Mouse (Mus musculus) A20 (cell line): ENCODE results near the gene Arhgap25.

Experiments used
- DNase-seq: peaks from one replicate; pipeline ENCODE4 v3.0.0-alpha.2; 2011; ENCODE audit warnings: low read depth, low spot score

Gene Arhgap25

GRCm38 (mm10) chr6:87451016-87451415 is 82.0 kb downstream of the Arhgap25 start:
- DNase-seq: peak; percentile 46

DNA sequence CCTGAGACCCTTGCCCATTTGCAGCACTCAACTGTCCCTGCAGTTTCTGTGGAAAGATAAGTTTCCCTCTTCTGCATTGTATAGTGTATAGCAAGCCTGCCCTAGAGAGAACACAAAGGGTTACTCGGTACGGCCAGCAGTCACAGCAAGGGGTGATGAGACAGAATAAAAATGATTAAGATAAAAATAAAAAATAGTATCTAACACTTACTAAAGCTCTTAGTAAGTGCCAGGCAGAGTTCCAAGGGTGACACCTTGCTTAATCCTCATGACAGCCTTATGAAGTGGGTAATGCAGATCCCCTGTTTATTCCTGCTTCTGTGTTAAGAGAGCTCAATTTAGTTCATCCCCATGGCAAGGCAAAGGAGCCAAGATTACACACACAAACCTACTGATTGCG is 83.5 kb downstream of the Arhgap25 start:
- DNase-seq: no peak

DNA sequence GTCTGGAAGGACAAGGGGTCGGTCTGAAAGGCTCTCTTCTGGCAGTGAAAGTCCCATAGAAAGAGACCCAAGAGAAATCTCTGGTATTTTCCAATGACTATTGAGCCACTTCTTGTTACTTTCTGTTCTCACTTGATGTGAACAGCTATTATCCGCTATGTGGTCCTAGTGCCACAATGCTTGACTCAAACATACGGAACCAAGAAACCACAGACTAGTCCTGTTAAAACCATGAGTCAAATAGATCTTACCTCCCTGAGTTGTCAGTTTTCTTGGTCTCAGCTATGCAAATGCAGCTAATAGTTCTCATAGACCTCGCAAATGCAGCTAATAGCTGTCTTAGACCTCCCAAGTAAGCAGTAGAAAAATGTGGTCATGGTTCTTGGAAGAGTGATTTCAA is 85.8 kb downstream of the Arhgap25 start:
- peak; percentile 43 for DNase-seq

DNA sequence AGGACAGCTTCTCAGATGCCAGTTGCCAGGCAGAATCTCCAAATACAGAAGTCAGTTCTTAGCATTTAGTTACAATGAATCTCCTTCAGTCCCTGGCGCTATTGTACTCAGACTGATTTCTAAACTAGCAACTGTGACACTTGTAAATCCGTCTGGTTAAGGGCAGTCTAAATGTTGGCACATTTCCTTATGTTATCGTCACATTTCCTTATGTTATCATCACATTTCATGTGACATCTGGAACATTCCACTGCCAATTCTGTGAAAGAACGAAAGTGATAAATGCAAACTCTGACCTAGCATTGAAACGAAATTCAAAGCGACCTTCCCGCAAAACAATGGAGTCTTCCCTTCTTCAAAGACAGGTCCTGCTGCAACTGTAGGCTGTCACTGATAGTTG is 87.8 kb downstream of the Arhgap25 start:
- no peak for DNase-seq

GRCm38 (mm10) chr6:87443253-87443652 is 89.8 kb downstream of the Arhgap25 start:
- no peak for DNase-seq

GRCm38 (mm10) chr6:87436745-87437144 is 96.3 kb downstream of the Arhgap25 start:
- DNase-seq: peak; percentile 24

GRCm38 (mm10) chr6:87435791-87436190 is 97.3 kb downstream of the Arhgap25 start:
- no peak for DNase-seq

GRCm38 (mm10) chr6:87428487-87429044 is 104.5 kb downstream of the Arhgap25 start, which contains the start of gene Bmp10:
Gene Bmp10 (plus strand): TSS chr6:87428994.
- DNase-seq: no peak

- no peak for DNase-seq
Measured at GRCm38 (mm10) chr6:87427616-87428015, 105.4 kb downstream of the Arhgap25 start.

DNA sequence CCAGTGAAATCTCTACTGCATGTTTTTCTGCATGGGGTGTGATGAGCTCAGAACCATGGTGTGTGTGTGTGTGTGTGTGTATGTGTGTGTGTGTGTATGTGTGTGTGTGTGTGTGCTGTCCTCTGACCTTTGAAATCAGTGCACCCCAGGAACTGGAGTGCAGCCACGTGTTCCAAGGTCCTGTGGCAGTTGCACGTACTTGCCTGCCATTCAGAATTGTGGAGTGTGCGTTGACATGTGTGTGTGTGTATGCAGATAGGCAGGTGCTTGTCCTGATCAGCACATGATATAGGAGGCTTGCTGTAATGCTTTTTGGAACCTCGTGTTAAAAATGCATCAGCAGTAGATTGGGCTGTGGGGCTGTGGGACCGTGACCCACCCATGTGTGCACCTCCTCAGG is 106.1 kb downstream of the Arhgap25 start:
- no peak for DNase-seq

- no peak for DNase-seq
Measured at GRCm38 (mm10) chr6:87424037-87424816, 108.8 kb downstream of the Arhgap25 start.

DNA sequence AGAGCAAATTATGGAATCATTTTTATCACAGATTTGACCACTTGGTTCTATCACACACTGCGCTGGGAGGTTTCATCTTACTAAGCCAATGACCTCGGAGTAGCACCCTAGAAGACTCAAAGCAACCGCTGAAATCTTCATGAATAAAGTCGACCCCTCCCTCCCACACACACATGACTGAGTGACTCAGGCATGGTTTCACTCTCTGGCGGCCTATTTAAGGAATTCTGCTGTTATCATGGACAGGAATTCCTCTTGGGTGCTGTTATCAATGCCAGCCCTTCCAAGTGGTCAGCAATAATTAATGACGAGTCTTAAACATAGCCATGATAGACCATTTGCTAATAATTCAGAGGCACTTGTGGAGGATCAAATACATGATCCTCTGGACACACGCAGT is 110.8 kb downstream of the Arhgap25 start:
- no peak for DNase-seq

GRCm38 (mm10) chr6:87412011-87412410 is 121.0 kb downstream of the Arhgap25 start:
- no peak for DNase-seq
